Mouse (Mus musculus): ENCODE measurements around the gene Ccdc182.

GRCm38 (mm10) chr11:88251295-88251694 is 42.6 kb upstream of the Ccdc182 start:
- TF ChIP-seq POLR2A (IDR thresholded peaks at IDR 0.05; ENCODE audit: low read depth, low read length) (no peak), CTCF (IDR thresholded peaks at IDR 0.05; ENCODE audit: extremely low read depth, insufficient read depth, insufficient read length, insufficient replicate concordance) (no peak)
